Mouse (Mus musculus) ovary, postnatal 14 days (tissue): ENCODE measurements around the gene Bcl10.
"Not testable (repeated sequence)": the region's sequence is repeated elsewhere in the genome, so short reads cannot be mapped to it uniquely, and the experiment has no call there.

ENCODE experiments used
- DNase-seq: peaks from one replicate; pipeline ENCODE4 v3.0.0; 2022; ENCODE audit warnings: low spot score

Bcl10 gene

GRCm38 (mm10) chr3:145913942-145914341 is 8.7 kb upstream of the Bcl10 start:
- DNase-seq, result not testable (repeated sequence)

GRCm38 (mm10) chr3:145916374-145916773 is 6.2 kb upstream of the Bcl10 start:
- no peak for DNase-seq

- no peak for DNase-seq
Observed at GRCm38 (mm10) chr3:145916826-145917225, 5.8 kb upstream of the Bcl10 start.

- DNase-seq, result no peak
Observed at GRCm38 (mm10) chr3:145922971-145923370, 367 bp downstream of the Bcl10 start.

- DNase-seq, result peak; percentile 97
Observed at GRCm38 (mm10) chr3:145923874-145924577, 1.4 kb downstream of the Bcl10 start.

DNA sequence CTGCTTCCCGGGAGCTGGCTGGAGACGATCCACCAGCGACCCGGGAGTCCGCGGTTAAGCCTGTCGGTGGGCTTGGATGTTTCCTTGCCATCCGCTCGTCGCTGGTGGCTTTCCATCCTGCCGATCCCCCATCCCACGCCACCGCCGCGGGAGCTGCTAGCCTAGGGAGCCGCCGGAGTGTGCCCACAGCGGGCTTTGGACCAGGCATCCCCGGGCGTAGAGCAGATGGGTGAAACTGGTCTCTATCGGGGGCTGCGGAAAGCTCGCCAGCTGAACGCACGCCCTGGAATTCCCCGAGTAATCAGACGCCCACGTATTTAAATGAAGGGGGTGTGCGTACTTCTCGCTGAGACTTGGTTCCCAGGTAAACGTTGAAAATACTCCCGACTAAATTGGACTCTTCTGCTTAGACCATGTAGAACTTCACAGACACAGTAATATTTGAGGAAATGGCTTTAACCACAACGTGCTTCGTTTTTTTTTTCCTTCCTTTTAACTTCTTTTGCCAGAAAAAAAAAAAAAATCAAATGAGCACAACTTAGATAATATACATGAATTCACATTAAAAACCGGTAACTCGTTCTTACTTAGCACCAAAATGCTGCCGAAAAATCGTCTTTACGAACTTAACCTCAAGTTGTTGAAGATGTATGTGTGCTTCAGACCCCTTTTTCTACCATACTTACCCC is 2.2 kb downstream of the Bcl10 start:
- peak; percentile 22 for DNase-seq

DNA sequence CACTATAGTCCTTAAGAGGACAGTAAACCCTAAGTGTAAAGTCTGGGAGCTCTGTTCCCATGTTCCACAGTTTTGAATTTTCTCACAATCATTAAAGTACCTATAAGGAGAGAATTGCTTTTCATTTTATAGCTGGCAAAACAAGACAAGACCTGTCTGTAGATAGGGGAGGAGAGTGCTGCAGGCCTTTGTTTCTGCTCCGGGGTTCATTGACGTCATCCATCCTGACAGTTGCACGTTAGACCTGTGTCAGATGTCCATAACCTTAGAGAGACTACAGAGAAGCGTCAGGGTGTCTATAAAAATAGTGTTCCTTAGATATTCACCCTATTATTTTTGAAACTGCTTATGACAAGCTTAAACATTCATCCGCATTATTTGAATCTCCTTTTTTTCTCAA is 2.9 kb downstream of the Bcl10 start:
- no peak for DNase-seq

DNA sequence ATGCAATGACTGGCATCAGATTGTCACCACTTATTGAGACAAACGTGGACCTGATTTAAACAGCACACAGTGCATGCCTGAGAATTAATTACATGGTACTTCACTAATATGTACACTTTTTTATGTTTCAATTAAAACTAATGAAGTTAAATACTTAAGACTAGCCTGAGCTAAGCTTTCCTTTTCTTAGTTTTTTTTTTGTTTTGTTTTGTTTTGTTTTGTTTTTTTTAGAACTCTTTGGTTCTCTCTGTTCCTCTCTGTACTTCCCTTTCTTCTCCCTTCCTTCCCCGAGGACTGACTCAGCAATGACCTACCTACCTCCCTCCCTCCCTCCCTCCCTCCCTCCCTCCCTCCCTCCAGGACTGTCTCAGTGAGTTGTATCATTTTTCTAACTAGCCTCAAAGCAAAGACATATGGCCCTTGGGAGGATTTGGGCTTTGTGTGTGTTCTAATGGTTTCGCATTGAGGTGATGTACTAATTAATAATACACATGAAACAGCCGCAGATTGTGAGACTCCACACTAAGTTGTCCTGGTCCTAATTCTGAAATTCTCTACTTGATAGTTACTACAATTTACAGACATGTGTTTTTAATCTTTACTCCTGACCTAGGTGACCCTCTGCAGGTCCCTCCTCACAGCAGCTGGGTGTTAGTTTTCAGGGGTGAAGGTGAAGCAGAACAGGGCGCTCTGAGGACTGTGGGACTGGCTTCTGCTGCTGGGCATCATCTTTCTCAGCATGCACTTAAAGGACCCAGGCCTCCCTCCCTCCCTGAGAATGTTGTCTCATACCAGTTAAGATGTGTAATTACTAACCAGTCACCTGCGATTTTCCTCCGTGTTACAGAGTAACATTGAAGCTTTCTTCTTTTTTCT is 7.2 kb downstream of the Bcl10 start:
- DNase-seq, result no peak

- no peak for DNase-seq
Observed at GRCm38 (mm10) chr3:145933845-145934244, 11.2 kb downstream of the Bcl10 start.

- DNase-seq, result peak; percentile 93
Observed at GRCm38 (mm10) chr3:145937505-145938404, 15.2 kb downstream of the Bcl10 start, which contains the start of gene 2410004B18Rik. Gene 2410004B18Rik (plus strand): TSS chr3:145938014.

- no peak for DNase-seq
Observed at GRCm38 (mm10) chr3:145938405-145939349, 16.1 kb downstream of the Bcl10 start.

- DNase-seq, result no peak
Observed at GRCm38 (mm10) chr3:145939402-145939801, 16.8 kb downstream of the Bcl10 start.

DNA sequence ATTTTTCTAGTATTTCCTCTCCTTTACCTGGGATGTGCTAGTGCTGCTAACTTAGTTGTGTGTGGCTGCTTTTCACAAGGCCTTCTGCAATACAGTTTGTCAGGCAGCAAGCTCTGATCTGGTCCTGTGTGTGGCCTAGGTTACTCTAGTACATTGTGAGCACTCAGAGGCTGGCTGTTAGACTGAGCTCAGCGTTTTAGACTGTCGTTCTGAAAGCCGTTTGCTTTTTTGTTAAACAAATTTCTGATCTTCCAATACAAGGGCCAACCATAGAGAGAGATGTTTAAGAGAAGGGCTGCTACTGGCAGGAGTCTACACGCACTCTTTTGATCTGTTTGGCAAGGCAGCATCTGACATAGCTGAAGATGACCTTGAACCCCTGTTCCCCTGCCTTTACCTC is 17.4 kb downstream of the Bcl10 start:
- DNase-seq, result no peak

DNA sequence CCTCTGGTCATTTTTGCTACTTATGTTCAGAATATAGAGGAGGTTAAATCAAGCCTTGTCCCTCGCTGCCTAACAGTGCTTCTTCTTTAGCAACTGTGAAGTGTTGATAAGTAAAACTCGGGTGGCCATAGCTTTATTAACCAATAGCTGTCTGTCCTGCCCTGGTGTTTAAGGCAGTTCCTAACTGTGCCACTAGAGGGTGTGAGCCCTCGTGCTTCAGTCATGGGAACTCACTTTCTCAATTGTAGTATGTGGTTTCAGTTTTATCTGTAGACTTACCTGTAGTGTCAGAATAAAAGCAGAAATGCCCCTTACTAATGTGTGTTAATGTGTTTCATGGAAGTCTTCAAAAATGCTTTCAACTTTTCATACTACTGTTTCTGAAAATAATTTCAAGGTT is 19.4 kb downstream of the Bcl10 start:
- peak; percentile 53 for DNase-seq

- no peak for DNase-seq
Observed at GRCm38 (mm10) chr3:145944348-145944747, 21.7 kb downstream of the Bcl10 start.

DNA sequence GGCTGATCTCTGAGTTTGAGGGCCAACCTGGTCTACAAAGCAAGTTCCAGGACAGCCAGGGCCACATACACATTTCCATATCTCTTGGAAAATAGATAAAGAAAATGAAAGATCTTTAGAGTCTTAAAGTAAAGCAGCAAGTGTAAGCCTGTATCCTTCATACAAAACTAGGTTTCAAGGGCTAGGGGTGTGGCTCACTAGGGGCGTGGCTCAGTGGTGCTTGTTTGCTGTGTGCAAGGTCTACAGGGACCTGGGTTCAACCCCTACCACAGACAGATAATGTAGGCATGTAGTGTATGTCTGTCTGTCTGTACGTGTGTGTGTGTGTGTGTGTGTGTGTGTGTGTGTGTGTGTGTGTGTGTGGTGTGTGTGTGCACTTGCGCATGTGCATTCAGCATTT is 23.3 kb downstream of the Bcl10 start:
- no peak for DNase-seq

GRCm38 (mm10) chr3:145946654-145947053 is 24.1 kb downstream of the Bcl10 start:
- no peak for DNase-seq

- no peak for DNase-seq
Observed at GRCm38 (mm10) chr3:145947539-145948204, 25.1 kb downstream of the Bcl10 start.

DNA sequence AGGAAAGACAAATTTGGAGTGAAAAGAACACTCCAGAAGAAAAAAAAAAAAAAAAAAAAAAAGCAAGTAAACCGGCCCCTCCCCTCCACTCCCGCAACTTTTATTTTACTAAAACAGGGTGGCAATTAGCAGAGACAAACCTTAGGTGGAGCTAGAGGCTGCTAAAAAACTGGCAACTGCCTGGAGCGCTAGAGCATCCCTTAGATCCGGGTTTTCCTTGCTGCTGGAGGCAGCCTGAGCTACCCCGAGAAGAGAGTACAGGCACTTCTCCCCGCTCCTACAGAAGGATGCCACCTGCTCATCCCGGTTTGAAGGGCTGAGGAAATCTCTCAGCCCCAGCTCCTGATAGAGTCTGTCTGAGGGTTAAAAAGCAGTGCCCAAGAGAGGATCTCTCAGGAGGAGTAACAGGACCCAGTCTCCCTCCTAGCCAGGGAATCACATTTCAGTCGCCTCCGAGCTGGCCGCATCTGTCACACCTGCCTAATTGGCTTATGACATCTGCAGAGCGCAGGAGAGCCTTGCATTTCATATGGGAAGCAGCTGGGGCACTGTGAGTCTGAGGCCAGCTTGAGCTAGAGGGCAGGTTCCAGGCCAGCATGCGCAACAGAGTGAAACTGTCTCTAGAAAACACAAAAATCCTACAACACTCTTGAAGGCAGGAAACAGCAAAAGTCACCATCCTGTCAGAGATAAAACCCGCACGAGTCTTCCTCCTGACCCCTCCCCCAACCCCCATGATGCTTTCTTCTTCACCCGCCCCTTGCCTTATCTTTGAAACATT is 27.6 kb downstream of the Bcl10 start:
- peak; percentile 43 for DNase-seq
